Mouse (Mus musculus): Measurements from ENCODE around the gene Crybg1. TPM values are rescaled to one million over a fixed set of nuclear protein-coding genes. Genes with fewer than 3 reads are reported as not detected.

The Crybg1 gene
- total and polyA plus RNA-seq, 3 experiments, result 0.04 to 0.14 TPM; not detected in 1

DNA sequence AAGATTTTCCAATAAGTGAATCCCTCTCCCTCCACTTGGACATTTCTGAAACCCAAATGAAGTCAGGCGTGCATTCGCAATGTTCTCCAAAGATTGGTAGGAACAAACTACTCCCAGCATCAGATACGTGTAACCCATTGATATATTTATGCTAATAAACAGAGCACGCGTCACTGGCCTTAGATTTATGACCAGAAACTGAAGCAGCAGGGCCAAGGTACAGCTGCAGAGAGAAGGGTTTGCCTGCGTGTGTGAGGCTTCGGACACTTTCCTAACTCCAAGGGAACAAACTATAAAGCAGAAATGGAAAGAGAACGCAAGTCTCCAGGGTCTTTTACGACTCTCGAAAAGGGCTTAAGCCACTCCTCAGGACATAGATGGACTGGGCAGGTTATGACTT is 5.3 kb downstream of the Crybg1 start:
- Histone ChIP-seq H3K79me2 (ENCODE audit: control insufficient read depth, insufficient read depth, low read length, poor library complexity) (no peaks in the 10 kb centered on the region), H3K27ac (ENCODE audit: control insufficient read depth, low read depth, low read length) (no peak overlapping the region), H3K4me1 (ENCODE audit: control insufficient read depth in 1 of 2, insufficient read depth in 2 of 2, low read length in 2 of 2) (no peaks in the 10 kb centered on the region), H3K36me3 (ENCODE audit: control insufficient read depth in 1 of 2, insufficient read depth in 2 of 2, low read length in 2 of 2) (no peaks in the 10 kb centered on the region), H3K4me3 (ENCODE audit: control insufficient read depth in 1 of 2, insufficient read depth in 1 of 2, low read depth in 2 of 2, low read length in 2 of 2) (no peak overlapping the region), H3K9me3 (replicated peaks; ENCODE audit: insufficient read depth, low read length) (no peaks in the 10 kb centered on the region), H3K9ac (ENCODE audit: control insufficient read depth, low read depth, low read length, poor library complexity, severe bottlenecking) (no peak overlapping the region), H3K27me3 (ENCODE audit: control insufficient read depth in 1 of 2, insufficient read depth in 2 of 2, low read length in 2 of 2) (no peaks in the 10 kb centered on the region; a peak in 2 of 4 replicates)
- TF ChIP-seq ZMIZ1 (IDR thresholded peaks at IDR 0.05; ENCODE audit: low read depth, low read length), result no peak
- TF ChIP-seq JUND (IDR thresholded peaks at IDR 0.05; ENCODE audit: low read depth, low read length), result no peak
- TF ChIP-seq BHLHE40 (IDR thresholded peaks at IDR 0.05; ENCODE audit: borderline replicate concordance, low read depth, low read length), result no peak
- TF ChIP-seq CHD1 (IDR thresholded peaks at IDR 0.05; ENCODE audit: low read depth, low read length), result no peak
- TF ChIP-seq E2F4 (IDR thresholded peaks at IDR 0.05; ENCODE audit: borderline replicate concordance, low read depth, low read length), result no peak
- TF ChIP-seq KAT2A (conservative IDR thresholded peaks at IDR 0.05; ENCODE audit: low read depth, low read length), result no peak
- no peak for TF ChIP-seq USF2 (IDR thresholded peaks at IDR 0.05; ENCODE audit: borderline replicate concordance in 1 of 2, insufficient read depth in 1 of 2, low read depth in 1 of 2, low read length in 2 of 2)
- TF ChIP-seq MEF2A (IDR thresholded peaks at IDR 0.05; ENCODE audit: extremely low read depth, insufficient replicate concordance, low read depth, low read length, poor library complexity, severe bottlenecking), result no peak
- TF ChIP-seq EP300 (IDR thresholded peaks at IDR 0.05; ENCODE audit: low read depth in 1 of 2, low read length in 2 of 2), result no peak
- no peak for TF ChIP-seq RAD21 (IDR thresholded peaks at IDR 0.05; ENCODE audit: low read depth, low read length)
- TF ChIP-seq MYB (IDR thresholded peaks at IDR 0.05; ENCODE audit: low read depth, low read length), result no peak
- TF ChIP-seq CTCF (IDR thresholded peaks at IDR 0.05 in 2 of 3, conservative IDR thresholded peaks at IDR 0.05 in 1 of 3; ENCODE audit: control insufficient read depth in 1 of 3, insufficient read depth in 1 of 3, low read depth in 2 of 3, low read length in 3 of 3, poor library complexity in 1 of 3, severe bottlenecking in 1 of 3), result no peak
- no peak for TF ChIP-seq POLR2AphosphoS5 (IDR thresholded peaks at IDR 0.05; ENCODE audit: borderline replicate concordance, low read depth, low read length)
- no peak for TF ChIP-seq NRF1 (IDR thresholded peaks at IDR 0.05; ENCODE audit: insufficient read depth, low read depth, low read length, poor library complexity, severe bottlenecking)
- no peak for TF ChIP-seq RCOR1 (IDR thresholded peaks at IDR 0.05; ENCODE audit: low read depth, low read length)
- no peak for TF ChIP-seq MAFK (IDR thresholded peaks at IDR 0.05; ENCODE audit: borderline replicate concordance, low read depth, low read length)
- DNase-seq (ENCODE audit: low read depth, low spot score), result no peak

DNA sequence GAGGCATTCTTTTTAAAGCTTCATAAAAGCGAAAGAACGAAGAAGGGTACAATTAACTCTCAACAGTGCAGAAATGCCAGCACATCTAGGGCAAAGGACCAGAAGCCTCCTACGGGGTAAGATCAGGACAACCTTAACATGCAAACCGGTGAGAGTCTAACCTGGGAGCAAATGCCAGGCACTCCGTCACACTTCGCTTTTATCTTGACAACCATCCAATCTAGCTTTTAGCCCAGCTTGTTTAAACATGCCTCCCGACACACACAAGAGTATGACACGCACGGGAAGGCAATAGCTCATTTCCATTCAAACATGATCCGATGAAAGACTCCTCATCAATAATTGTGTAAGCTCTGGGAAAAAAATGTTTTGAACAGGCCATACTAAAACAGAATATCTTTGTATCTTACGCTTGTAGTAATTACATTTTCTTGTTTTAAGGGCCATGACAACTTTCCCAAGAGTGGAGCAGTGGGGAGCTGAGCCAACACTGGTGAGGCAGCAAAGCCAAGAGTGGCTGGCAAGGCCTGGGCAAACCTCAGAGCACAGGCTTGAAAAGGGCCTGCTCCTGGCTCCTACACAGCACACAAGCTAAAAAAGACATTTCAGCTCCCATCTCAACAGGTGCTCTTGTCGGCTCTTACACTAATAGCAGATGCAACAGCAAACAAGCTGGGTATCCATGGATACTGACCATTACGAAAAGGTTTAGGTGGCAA is 10.4 kb downstream of the Crybg1 start:
- no peaks in the 10 kb centered on the region for H3K4me1 ChIP-seq (ENCODE audit: control insufficient read depth in 1 of 2, insufficient read depth in 2 of 2, low read length in 2 of 2)
- no peak overlapping the region for H3K9ac ChIP-seq (ENCODE audit: control insufficient read depth, low read depth, low read length, poor library complexity, severe bottlenecking)
- no peaks in the 10 kb centered on the region; a peak in 1 of 4 replicates for H3K27me3 ChIP-seq (ENCODE audit: control insufficient read depth in 1 of 2, insufficient read depth in 2 of 2, low read length in 2 of 2)
- H3K9me3 ChIP-seq (replicated peaks; ENCODE audit: insufficient read depth, low read length), result no peaks in the 10 kb centered on the region
- H3K4me3 ChIP-seq (ENCODE audit: control insufficient read depth in 1 of 2, insufficient read depth in 1 of 2, low read depth in 2 of 2, low read length in 2 of 2), result no peak overlapping the region
- no peaks in the 10 kb centered on the region for H3K79me2 ChIP-seq (ENCODE audit: control insufficient read depth, insufficient read depth, low read length, poor library complexity)
- DNase-seq (ENCODE audit: low read depth, low spot score), result no peak
- H3K27ac ChIP-seq (ENCODE audit: control insufficient read depth, low read depth, low read length), result no peak overlapping the region
- H3K36me3 ChIP-seq (ENCODE audit: control insufficient read depth in 1 of 2, insufficient read depth in 2 of 2, low read length in 2 of 2), result no peaks in the 10 kb centered on the region
- TF ChIP-seq CHD2 (IDR thresholded peaks at IDR 0.05; ENCODE audit: low read length) (no peak), NELFE (IDR thresholded peaks at IDR 0.05; ENCODE audit: low read depth, low read length) (no peak), MAX (IDR thresholded peaks at IDR 0.05; ENCODE audit: low read length) (no peak), TCF12 (IDR thresholded peaks at IDR 0.05; ENCODE audit: low read depth, low read length) (no peak), MYC (IDR thresholded peaks at IDR 0.05; ENCODE audit: low read depth, low read length) (no peak), NRF1 (IDR thresholded peaks at IDR 0.05; ENCODE audit: insufficient read depth, low read depth, low read length, poor library complexity, severe bottlenecking) (no peak), MXI1 (IDR thresholded peaks at IDR 0.05; ENCODE audit: low read depth, low read length) (no peak), ZMIZ1 (IDR thresholded peaks at IDR 0.05; ENCODE audit: low read depth, low read length) (no peak), HCFC1 (IDR thresholded peaks at IDR 0.05; ENCODE audit: low read depth, low read length) (no peak), POLR2AphosphoS5 (IDR thresholded peaks at IDR 0.05; ENCODE audit: borderline replicate concordance, low read depth, low read length) (no peak), TBP (IDR thresholded peaks at IDR 0.05; ENCODE audit: low read depth, low read length) (no peak), POLR2AphosphoS2 (IDR thresholded peaks at IDR 0.05; ENCODE audit: low read length) (no peak), E2F4 (IDR thresholded peaks at IDR 0.05; ENCODE audit: borderline replicate concordance, low read depth, low read length) (no peak), UBTF (IDR thresholded peaks at IDR 0.05; ENCODE audit: borderline replicate concordance, insufficient read depth, low read depth, low read length) (no peak)
